Mouse (Mus musculus): ENCODE data around the gene Nt5dc1.
"Not testable (repeated sequence)": the region's sequence is repeated elsewhere in the genome, so short reads cannot be mapped to it uniquely, and the experiment has no call there.

The Nt5dc1 gene

GRCm38 (mm10) chr10:34418204-34418756 is at the start of gene Nt5dc1:
Gene Nt5dc1, minus strand, starts transcription at chr10:34418552.
- peak; percentile 98 for DNase-seq

DNA sequence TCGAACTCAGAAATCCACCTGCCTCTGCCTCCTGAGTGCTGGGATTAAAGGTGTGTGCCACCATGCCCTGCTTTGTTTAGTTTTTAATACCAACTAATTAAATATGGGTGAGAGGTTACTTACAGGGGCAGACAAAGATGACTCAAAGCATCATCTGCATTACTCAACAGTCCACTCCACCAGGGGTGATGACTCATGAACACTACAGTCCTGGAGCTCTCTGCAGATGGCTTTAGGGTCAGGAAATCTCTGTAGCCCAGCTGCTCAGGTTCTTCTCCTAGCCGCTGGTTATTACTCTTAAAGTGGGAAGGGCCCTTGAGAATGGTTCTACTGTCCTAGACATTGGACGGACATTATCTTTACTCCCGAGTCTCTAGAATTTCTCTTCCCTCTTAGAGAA is 46.0 kb upstream of the Nt5dc1 start:
- no peak for DNase-seq

GRCm38 (mm10) chr10:34461451-34461850 is 43.1 kb upstream of the Nt5dc1 start:
- DNase-seq, result peak; percentile 21 to 25

DNA sequence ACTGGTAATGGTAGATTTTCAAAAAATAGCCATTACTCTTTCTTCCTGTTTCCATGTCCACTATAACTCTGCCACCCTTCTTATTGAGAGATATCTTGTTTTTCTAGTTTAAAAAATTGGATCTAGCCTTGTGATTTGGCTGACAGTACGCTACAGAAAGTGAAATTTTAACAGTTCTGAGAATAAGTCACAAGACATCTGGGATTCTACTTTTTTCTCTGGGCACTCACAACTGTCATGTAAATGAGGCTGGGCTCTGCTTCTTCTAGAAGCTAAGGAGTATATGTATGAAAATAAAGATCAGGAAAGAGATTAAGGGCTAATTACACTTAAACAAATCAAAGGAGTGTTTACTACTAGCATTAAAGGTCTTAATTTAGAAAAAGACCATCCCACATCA is 31.1 kb upstream of the Nt5dc1 start:
- DNase-seq, result no peak

DNA sequence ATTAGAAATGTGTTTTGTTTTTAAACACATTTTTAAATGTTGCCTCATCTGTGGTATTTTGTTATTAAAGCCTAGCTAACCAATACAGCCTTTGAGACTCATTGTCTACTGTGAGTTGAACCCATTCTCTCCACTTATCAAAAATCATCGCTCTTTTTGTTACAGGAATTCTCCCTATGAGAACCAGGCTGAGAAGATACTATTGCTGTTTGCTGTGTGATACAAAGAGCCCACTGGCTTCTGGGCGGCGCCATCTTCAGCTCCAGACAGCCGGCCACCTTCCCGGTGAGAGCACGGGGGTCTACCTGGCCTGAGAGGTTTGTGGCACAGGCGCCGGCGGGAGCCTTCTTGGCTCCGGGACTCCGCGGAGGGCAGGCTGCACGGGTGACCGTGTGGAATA is 15.8 kb upstream of the Nt5dc1 start:
- not testable (repeated sequence) for DNase-seq

DNA sequence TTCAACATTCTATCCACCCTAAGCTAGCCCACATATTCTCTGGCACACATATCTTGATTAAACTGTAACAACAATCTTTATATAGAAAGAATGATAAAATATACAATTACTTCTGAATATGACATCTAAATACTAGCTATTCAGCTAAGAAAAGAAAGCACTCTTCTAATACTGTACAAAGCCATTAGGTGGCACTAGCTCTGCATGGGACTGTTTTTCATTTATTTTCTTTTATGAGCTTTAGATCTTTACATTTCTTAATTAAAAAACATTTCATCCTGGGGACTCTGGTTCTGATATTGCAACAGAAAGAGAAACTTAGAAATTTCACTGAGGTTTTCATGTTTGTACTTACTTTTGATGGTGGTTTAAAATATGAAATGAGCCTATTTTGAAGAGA is 13.4 kb upstream of the Nt5dc1 start:
- no peak for DNase-seq

DNA sequence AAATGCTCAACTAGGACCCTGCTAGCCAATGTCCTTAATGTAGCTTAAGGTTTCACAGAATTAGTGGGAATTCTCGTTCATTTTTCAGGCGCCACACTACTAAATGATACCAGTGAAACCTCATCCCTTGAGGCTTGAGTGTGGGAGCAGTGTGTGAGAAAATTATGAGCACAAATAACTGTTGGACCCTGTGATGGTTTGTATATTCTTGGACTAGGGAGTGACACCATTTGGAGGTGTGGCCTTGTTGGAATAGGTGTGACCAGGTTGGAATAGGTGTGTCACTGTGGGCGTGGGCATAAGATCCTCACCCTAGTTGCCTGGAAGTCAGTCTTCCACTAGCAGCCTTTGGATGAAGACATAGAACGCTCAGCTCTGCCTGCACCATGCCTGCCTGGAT is 442 bp upstream of the Nt5dc1 start:
- not testable (repeated sequence) for DNase-seq

DNA sequence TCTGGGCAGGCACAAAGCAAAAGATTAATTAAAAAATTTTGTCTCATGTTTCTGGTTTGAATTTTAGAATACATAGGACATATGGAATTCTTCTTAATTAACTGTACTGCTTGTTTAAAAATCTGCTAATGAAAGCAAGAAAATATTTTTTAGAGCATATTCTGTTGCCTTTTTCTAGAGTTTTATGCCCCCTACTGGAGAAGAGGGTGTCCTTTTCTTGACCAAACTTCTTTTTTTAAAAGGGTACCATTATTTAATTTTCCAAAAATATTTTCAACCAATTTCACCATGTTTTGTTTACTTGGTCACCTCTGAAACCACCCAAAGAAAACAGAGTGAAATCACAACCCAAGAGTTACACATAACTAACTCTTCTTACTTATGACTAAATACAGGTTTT is 19.1 kb downstream of the Nt5dc1 start:
- DNase-seq, result no peak

- no peak for DNase-seq
These were observed 21.4 kb downstream of the Nt5dc1 start for GRCm38 (mm10) chr10:34396959-34397358.

GRCm38 (mm10) chr10:34389681-34390080 is 28.7 kb downstream of the Nt5dc1 start, which contains the start of gene Col10a1:
Gene Col10a1, plus strand, starts transcription at chr10:34389981.
- no peak for DNase-seq

GRCm38 (mm10) chr10:34385636-34386035 is 32.7 kb downstream of the Nt5dc1 start:
- DNase-seq, result no peak

DNA sequence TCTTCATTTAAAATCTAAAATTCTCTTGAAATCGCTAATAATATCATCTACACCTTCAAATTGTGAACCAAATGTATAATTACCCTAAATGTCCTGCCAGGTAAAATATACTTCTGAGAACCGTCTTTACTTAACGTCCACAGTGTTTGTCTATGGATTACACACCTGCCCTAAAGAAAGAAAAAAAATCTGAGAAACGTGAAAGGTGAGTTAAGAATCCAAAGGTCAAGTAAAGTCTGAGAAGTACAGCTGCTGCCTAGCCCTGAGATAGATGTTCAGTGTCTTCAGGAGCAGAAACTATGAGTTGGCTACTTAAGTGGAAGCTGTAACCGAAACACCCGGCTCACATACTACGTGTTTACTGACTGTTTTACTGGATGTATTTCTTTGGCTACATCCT is 45.0 kb downstream of the Nt5dc1 start:
- no peak for DNase-seq

- DNase-seq, result peak in 1 of 2 experiments; percentile 17
These were observed 50.2 kb downstream of the Nt5dc1 start for GRCm38 (mm10) chr10:34368138-34368537.

GRCm38 (mm10) chr10:34363756-34364155 is 54.6 kb downstream of the Nt5dc1 start:
- peak; percentile 6 to 22 for DNase-seq

- DNase-seq, result no peak
These were observed 60.1 kb downstream of the Nt5dc1 start for GRCm38 (mm10) chr10:34358263-34358662.

- no peak for DNase-seq
These were observed 66.2 kb downstream of the Nt5dc1 start for GRCm38 (mm10) chr10:34352166-34352565.

- no peak for DNase-seq
These were observed 76.5 kb downstream of the Nt5dc1 start for GRCm38 (mm10) chr10:34341886-34342285.

DNA sequence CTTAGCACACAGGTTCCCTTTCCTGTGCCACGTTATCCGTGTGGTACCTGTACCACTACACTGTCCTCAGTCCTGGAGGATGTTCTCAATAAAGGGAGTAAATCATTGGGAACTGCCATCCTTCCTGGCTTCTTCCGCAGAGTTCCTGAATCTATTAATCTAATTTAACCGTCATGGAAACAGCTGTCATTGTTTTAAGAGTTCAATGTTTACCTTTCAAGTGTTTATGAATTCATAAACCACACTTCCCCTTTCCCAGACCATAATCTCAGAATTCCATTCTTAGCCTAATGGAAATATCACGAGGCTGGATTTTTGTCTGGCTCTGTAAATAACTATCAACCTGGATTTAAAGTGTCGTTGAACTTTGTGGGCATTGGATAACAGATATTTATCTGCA is 77.3 kb downstream of the Nt5dc1 start:
- DNase-seq, result no peak

DNA sequence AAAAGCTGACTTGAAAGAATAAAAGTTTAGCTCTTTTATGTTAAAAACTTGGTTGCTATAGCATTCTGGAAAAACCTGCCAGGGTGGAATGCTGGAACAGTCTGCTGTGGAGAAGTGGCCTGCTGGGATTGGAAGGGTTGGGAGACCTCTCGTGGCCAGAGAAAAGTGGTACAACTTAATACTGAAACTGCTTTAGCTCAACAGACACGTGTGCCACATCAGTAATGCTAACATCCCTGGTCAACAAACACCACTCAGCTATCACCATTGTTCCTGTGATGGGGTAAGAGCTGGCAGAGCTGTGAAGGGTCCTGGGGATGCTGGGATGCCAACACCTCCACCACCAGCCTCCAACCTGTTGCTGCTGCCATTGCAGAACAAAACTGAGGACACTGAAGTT is 90.0 kb downstream of the Nt5dc1 start:
- DNase-seq, result peak; percentile 42 to 54

DNA sequence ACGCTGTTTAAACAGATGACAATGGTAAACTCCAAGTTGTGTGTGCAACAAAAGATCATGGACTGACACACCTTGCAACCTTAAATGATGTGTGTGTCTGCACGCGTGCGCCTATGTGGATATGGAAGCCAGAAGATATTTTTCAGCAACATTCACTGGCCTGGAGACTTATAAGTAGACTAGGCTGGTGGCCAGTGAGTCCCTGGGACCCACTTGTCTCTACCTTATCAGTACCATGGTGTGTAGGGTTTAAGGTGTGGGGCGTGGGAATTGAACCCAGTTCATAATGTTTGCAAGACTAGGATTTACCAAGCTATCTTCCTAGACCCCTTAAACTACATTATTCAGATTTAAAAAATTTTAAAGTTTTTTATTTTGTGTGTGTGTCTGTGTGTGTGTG is 91.2 kb downstream of the Nt5dc1 start:
- DNase-seq, result no peak

DNA sequence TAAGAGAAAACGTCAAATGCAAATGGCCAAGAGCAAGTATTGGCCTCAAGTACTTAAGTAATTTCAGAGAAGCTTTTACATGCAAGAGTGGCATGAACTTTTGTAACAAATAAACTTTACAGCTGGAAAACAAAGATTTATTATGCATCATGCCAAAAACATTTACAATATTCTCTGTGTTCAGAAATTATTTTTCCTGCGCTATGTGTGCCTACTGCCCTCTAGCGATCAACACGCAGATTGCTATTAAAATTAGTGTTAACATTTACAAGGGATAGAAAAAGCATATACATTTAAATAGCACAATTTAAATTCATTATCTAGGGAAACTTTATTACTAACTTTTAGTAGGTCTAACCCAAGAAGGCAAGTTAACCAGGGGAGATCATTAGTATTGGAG is 91.7 kb downstream of the Nt5dc1 start:
- DNase-seq, result peak in 1 of 2 experiments; percentile 3

- no peak for DNase-seq
These were observed 97.5 kb downstream of the Nt5dc1 start for GRCm38 (mm10) chr10:34320809-34321208.

DNA sequence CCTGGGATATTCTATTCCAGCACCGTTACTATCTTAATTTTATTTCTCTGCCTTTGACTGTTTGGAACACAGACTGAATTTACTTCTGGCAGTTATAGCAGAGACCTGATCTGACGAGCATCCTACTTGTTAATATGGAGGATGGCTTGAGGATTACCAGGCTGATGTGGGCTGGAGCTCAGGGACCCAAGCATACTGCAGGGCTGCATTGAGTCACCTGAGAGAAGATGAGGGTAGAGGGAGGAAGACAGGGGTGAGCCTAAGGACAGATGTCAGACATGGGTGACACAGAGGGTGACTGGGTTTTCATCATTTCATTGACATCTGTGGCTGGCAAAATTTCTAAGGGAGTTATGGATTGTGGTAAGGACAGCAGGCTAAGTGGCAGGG is 101.1 kb downstream of the Nt5dc1 start:
- no peak for DNase-seq

- DNase-seq, result peak; percentile 7 to 33
These were observed 101.7 kb downstream of the Nt5dc1 start for GRCm38 (mm10) chr10:34316571-34317216.

DNA sequence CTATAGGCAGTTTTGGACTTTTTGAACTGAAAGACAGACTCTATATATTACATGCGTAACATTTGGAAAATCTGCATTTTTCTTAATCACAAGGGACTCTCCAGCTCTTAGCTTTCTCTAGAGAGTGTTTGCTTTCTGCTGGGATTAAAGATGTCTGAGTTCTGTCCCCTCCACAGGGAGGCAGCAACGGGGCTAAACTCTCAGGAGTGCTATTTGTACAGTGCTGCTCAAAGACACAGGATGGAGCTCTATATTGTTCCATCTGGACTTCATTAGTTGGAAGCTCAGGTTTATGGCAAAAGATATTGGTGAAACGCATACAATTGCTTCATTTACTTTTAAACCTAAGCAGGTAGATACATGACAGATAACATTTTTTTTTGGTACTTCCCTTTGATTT is 105.8 kb downstream of the Nt5dc1 start:
- DNase-seq, result no peak
